Mouse (Mus musculus) embryonic facial prominence, embryonic 10.5 days (tissue): Measurements from ENCODE around the gene Abhd16a. TPM values are rescaled to one million over a fixed set of nuclear protein-coding genes. Genes with fewer than 3 reads are reported as not detected.
"Not testable (repeated sequence)": the region's sequence is repeated elsewhere in the genome, so short reads cannot be mapped to it uniquely, and the experiment has no call there.

Experiments
- DNase-seq: peaks from one replicate; pipeline ENCODE4 v3.0.0-alpha.2; 2017; ENCODE audit warnings: low spot score
- H3K27ac ChIP-seq: fragments of 300-500 bp; sonication (generic); replicated peaks from 2 replicates; pipeline ENCODE4 v1.5.1; 2016; ENCODE audit warnings: mild to moderate bottlenecking
- H3K27me3 ChIP-seq: fragments of 300-500 bp; sonication (generic); replicated peaks from 2 replicates; pipeline ENCODE4 v1.6.1; 2016; ENCODE audit warnings: low read depth, mild to moderate bottlenecking; ENCODE audit not compliant: poor library complexity, severe bottlenecking
- H3K36me3 ChIP-seq: fragments of 300-500 bp; sonication (generic); replicated peaks from 2 replicates; pipeline ENCODE4 v1.6.1; 2016; ENCODE audit warnings: mild to moderate bottlenecking, moderate library complexity
- H3K4me1 ChIP-seq: fragments of 300-500 bp; sonication (generic); 2 replicates; pipeline ENCODE4 v1.6.1; 2016
- H3K4me3 ChIP-seq: fragments of 300-500 bp; sonication (generic); 2 replicates; pipeline ENCODE4 v1.5.1; 2016; ENCODE audit warnings: mild to moderate bottlenecking, moderate library complexity
- H3K9me3 ChIP-seq: fragments of 300-500 bp; sonication (generic); 2 replicates; pipeline ENCODE4 v1.6.1; 2016; ENCODE audit warnings: mild to moderate bottlenecking
- whole genome bisulfite sequencing: fragments of 180-500 bp; shearing (Covaris S2); methylation state at CpG from one replicate; pipeline ENCODE4 v1.1.7; 2016; 5-methylcytosine and 5-hydroxymethylcytosine counted together
- polyA plus RNA-seq: library from polyadenylated mRNA; unstranded; fragments of >200 nt; fragmentation: Nextera tagmentation; extraction: Ambion mirVana; gene quantifications from 2 replicates; pipeline ENCODE4 v1.2.1, GENCODE M21; 2016

The Abhd16a gene
- polyA plus RNA-seq, 1 experiment from 2014 or later, result 59.4 TPM

GRCm38 (mm10) chr17:35121143-35121799 lies 32.2 kb downstream of the Abhd16a start, which contains the start of gene Gpank1:
Gene Gpank1 (plus strand): TSS chr17:35121455.
- Histone ChIP-seq H3K27me3 (no peaks in the 10 kb centered on the region), H3K36me3 (peaks cover 54% of the 10 kb centered on the region), H3K9me3 (no peaks in the 10 kb centered on the region), H3K27ac (peak within 1 kb of the TSS; percentile 90), H3K4me3 (peak within 1 kb of the TSS; percentile 98), H3K4me1 (peaks cover 33% of the 10 kb centered on the region)
- WGBS, result under 1% methylated on average over 50 of the region's 50 CpGs
- peak; percentile 99 for DNase-seq

GRCm38 (mm10) chr17:35121871-35122303 lies 32.8 kb downstream of the Abhd16a start, which contains the start of gene Csnk2b:
Gene Csnk2b (minus strand): TSS chr17:35122053.
- H3K4me1 ChIP-seq, result peaks cover 39% of the 10 kb centered on the region
- H3K4me3 ChIP-seq, result peak within 1 kb of the TSS; percentile 98
- DNase-seq, result peak; percentile 66
- peaks cover 50% of the 10 kb centered on the region for H3K36me3 ChIP-seq
- peak within 1 kb of the TSS; percentile 90 for H3K27ac ChIP-seq
- H3K27me3 ChIP-seq, result no peaks in the 10 kb centered on the region
- WGBS, result under 1% methylated on average over 19 of the region's 19 CpGs
- H3K9me3 ChIP-seq, result no peaks in the 10 kb centered on the region

DNA sequence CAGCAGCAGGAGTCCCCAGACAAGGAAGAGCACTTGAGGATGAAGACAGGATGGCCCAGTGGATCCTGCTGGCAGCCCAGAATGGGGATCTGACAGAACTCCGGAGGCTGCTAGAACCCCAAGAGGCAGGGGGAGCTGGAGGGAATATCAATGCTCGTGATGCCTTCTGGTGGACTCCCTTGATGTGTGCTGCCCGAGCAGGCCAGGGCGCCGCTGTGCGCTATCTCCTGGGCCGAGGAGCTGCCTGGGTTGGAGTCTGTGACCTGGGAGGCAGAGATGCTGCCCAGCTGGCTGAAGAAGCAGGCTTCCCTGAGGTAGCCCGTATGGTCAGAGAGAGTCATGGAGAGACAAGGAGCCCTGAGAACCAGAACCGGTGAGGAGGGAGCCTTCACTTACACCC lies 34.2 kb downstream of the Abhd16a start:
- not testable (repeated sequence) for H3K9me3 ChIP-seq, DNase-seq, H3K4me3 ChIP-seq, H3K27me3 ChIP-seq, H3K27ac ChIP-seq
- H3K4me1 ChIP-seq, result peaks cover 49% of the 10 kb centered on the region
- 94% methylated on average over 9 of the region's 9 CpGs for WGBS
- H3K36me3 ChIP-seq, result peaks cover 45% of the 10 kb centered on the region

- not testable (repeated sequence) for DNase-seq, H3K27me3 ChIP-seq, H3K27ac ChIP-seq, H3K4me3 ChIP-seq, H3K9me3 ChIP-seq
- Histone ChIP-seq H3K36me3 (peaks cover 43% of the 10 kb centered on the region), H3K4me1 (peaks cover 53% of the 10 kb centered on the region)
- 92% methylated on average over 12 of the region's 12 CpGs for WGBS
Measured at GRCm38 (mm10) chr17:35124261-35124896, 35.3 kb downstream of the Abhd16a start.

- no peaks in the 10 kb centered on the region for H3K9me3 ChIP-seq
- WGBS, result 98% methylated on average over 1 of the region's 1 CpGs
- peaks cover 49% of the 10 kb centered on the region for H3K4me1 ChIP-seq
- H3K4me3 ChIP-seq, result peak overlapping the region; percentile 74; the same call in 1 of the 2 replicates
- H3K36me3 ChIP-seq, result peaks cover 44% of the 10 kb centered on the region
- no peak overlapping the region for H3K27ac ChIP-seq
- no peak for DNase-seq
- H3K27me3 ChIP-seq, result no peaks in the 10 kb centered on the region
Measured at GRCm38 (mm10) chr17:35125081-35125480, 36.0 kb downstream of the Abhd16a start.

GRCm38 (mm10) chr17:35125578-35125977 lies 36.5 kb downstream of the Abhd16a start:
- H3K9me3 ChIP-seq, result no peaks in the 10 kb centered on the region
- peaks cover 44% of the 10 kb centered on the region for H3K4me1 ChIP-seq
- no peak overlapping the region for H3K27ac ChIP-seq
- H3K36me3 ChIP-seq, result peaks cover 49% of the 10 kb centered on the region
- H3K27me3 ChIP-seq, result no peaks in the 10 kb centered on the region
- no peak for DNase-seq
- 33% methylated on average over 6 of the region's 6 CpGs for WGBS
- peak overlapping the region; percentile 74 for H3K4me3 ChIP-seq

DNA sequence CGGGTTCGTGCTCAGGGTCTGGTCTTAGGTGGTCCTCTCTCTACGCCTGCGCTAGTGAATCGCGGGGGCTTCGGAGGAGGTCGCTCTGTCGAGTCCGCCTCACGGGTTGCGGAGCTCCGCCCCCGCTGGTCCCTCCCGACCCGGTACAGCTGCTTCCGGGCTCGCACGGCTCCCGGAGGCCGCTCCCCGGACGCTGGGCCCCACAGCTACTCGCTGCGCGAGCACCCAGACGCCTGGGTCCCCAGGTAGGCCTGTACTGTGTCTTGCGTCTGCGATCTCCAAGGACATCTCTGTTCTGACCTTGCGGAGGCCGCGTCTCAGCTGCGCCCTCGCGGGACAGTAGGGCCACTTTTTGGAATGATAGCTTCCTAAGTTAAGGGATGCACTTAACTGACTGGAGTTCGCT lies 37.1 kb downstream of the Abhd16a start, which contains the start of gene D17H6S53E:
Gene D17H6S53E (plus strand): TSS at position 168 of the 406 bp plus-strand sequence.
- H3K4me1 ChIP-seq, result peaks cover 43% of the 10 kb centered on the region
- WGBS, result under 1% methylated on average over 36 of the region's 36 CpGs
- H3K9me3 ChIP-seq, result no peaks in the 10 kb centered on the region
- peak within 1 kb of the TSS; percentile 74 for H3K4me3 ChIP-seq
- DNase-seq, result peak; percentile 83
- peak within 1 kb of the TSS; percentile 90 for H3K27ac ChIP-seq
- H3K27me3 ChIP-seq, result no peaks in the 10 kb centered on the region
- peaks cover 54% of the 10 kb centered on the region for H3K36me3 ChIP-seq

DNA sequence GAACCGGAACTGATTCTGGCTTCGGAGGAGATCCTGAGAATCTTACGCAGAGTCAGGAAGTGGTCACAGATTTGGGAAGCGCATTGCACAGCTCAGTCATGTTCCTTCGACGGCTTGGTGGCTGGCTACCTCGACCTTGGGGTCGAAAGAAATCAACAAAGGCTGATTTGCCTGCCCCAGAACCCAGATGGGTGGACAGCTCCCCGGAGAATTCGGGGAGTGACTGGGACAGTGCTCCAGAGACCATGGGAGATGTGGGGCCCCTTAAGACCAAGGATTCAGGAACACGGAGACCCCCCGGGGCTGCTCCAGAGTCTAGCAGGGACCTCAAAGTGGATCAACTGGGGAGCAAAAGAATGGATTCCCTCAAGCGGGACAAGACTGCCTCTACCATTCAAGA lies 38.0 kb downstream of the Abhd16a start:
- no peak for DNase-seq
- peak overlapping the region; percentile 74 for H3K4me3 ChIP-seq
- H3K27ac ChIP-seq, result peak overlapping the region; percentile 90; the same call in 1 of the 2 replicates
- peaks cover 55% of the 10 kb centered on the region for H3K36me3 ChIP-seq
- H3K27me3 ChIP-seq, result no peaks in the 10 kb centered on the region
- 71% methylated on average over 13 of the region's 13 CpGs for WGBS
- H3K9me3 ChIP-seq, result no peaks in the 10 kb centered on the region
- peaks cover 43% of the 10 kb centered on the region for H3K4me1 ChIP-seq

DNA sequence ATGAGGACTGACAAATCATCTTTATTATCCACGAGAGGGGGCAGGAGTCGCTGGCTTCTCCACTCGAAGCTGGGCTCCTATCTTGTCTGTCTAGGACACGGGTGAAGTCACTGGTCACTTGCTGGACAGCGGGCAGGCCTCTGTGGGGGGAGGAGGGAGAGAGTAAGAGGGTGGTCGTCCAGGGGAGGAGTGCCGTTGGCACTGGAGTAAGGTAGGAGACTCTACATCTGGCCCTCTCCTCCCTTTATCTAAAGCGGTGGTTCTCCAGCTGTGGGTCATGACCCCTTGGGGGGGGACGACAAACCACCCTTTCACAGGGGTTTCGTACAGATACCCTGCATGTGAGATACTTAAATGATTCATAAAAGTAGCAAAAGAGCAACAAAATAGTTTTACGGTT lies 39.9 kb downstream of the Abhd16a start:
- peaks cover 45% of the 10 kb centered on the region for H3K36me3 ChIP-seq
- H3K4me3 ChIP-seq, result no peak overlapping the region
- no peak overlapping the region for H3K27ac ChIP-seq
- no peak for DNase-seq
- H3K27me3 ChIP-seq, result no peaks in the 10 kb centered on the region
- peaks cover 35% of the 10 kb centered on the region for H3K4me1 ChIP-seq
- H3K9me3 ChIP-seq, result no peaks in the 10 kb centered on the region
- WGBS, result 70% methylated on average over 11 of the region's 11 CpGs

DNA sequence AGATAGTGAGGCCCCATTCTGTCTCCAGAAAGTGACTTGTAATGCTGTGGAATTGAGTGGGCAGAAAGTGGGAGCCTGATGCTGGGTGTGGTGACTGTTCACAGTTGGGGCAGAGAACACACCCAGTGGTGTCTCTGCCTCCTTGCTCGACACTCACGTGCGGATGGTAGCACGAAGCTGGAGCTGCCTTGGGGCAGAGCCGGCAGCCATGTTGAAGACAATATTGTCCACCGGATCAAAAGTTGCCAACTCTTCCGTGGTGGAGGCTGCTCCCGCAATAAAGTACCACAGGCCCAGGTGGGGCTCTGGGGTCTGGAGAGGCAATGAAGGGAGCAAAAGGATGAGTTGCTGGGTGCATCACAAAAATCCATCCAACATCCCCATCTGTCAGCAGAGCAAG lies 42.0 kb downstream of the Abhd16a start:
- DNase-seq, result no peak
- 0 out of 2 replicates have a peak overlapping the region, but pooled peaks have one; percentile 2 for H3K4me3 ChIP-seq
- 92% methylated on average over 8 of the region's 8 CpGs for WGBS
- H3K9me3 ChIP-seq, result no peaks in the 10 kb centered on the region
- H3K27me3 ChIP-seq, result no peaks in the 10 kb centered on the region
- peaks cover 23% of the 10 kb centered on the region for H3K4me1 ChIP-seq
- H3K27ac ChIP-seq, result no peak overlapping the region
- peaks cover 34% of the 10 kb centered on the region for H3K36me3 ChIP-seq

GRCm38 (mm10) chr17:35131500-35132173 lies 42.6 kb downstream of the Abhd16a start, which contains the start of gene Apom:
Gene Apom (minus strand): TSS chr17:35132050.
- peaks cover 34% of the 10 kb centered on the region for H3K36me3 ChIP-seq
- H3K4me1 ChIP-seq, result peaks cover 23% of the 10 kb centered on the region
- no peak for DNase-seq
- no peaks in the 10 kb centered on the region for H3K9me3 ChIP-seq
- H3K4me3 ChIP-seq, result peak within 1 kb of the TSS; percentile 2; the same call in 1 of the 2 replicates
- no peaks in the 10 kb centered on the region for H3K27me3 ChIP-seq
- no peak within 1 kb of the TSS for H3K27ac ChIP-seq
- 83% methylated on average over 15 of the region's 15 CpGs for WGBS

DNA sequence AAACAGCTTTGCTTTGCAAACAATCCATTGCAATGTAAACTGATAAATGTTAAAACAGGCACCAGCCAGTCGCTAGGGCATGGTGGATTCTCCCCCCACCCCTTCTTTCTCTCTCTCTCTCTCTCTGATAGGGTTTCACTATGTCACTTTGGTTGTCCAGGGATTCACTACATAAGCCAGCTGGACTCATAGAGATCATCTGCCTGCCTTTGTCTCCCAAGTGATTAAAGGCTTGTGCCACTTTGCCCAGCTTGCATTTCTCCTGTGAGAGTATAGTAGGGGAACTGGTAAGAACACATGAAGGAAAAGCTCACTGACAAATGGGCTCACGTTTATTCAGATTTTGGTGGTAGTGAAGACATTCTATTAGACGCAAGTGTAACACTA lies 43.1 kb downstream of the Abhd16a start:
- DNase-seq, result no peak
- Histone ChIP-seq H3K27ac (no peak overlapping the region), H3K4me1 (peaks cover 23% of the 10 kb centered on the region), H3K27me3 (no peaks in the 10 kb centered on the region), H3K36me3 (peaks cover 34% of the 10 kb centered on the region), H3K4me3 (no peak overlapping the region), H3K9me3 (no peaks in the 10 kb centered on the region)
- 73% methylated on average over 3 of the region's 3 CpGs for WGBS
